Comparison of ENCODE assay signal across 21 mouse cellular contexts in the genomic region with DNA sequence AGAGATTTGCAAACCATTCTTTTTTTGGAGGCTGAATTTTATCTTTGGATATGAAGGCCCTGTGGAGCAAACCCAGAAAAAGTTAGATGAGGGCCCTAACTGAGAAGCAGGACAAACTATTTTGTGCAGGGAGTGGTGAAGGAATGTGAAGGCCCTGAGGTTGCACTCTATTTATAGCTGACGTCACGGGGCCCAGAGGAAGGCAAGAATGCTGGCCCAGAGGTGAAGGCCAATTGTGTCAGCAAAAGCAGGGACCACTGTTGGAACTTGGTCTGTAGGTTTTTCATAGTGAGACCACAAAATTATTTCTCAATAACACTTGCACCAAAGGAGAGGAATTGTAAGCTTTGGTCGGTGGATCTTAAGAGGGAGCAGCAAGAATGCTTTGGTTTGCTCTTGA.
DNase-seq lines count a peak whose midpoint lies in the region; ATAC-seq and TF ChIP-seq lines count a peak whose summit lies in the region.
"Had no signal": no experiment of that assay in that cellular context is flagged by ENCODE, and none has a peak within 500 bp of the region (broad histone marks: within the 10 kb centered on the region; RNA-seq: fewer than 3 reads in every experiment).

No protein-coding gene starts in this region.

- no peaks in the 10 kb centered on the region for H3K27me3 ChIP-seq in heart, adult 2 months (ENCODE audit: control insufficient read depth, insufficient read depth, low read length)
- no peaks in the 10 kb centered on the region for H3K27me3 ChIP-seq in heart, embryonic 15.5 days
- no peaks in the 10 kb centered on the region for H3K27me3 ChIP-seq in heart, postnatal 0 days (ENCODE audit: control insufficient read depth, insufficient read depth, low read length)
- H3K27me3 ChIP-seq: embryonic facial prominence, embryonic 12.5 days; forebrain, embryonic 12.5 days; hindbrain, embryonic 12.5 days had no signal

- peak; percentile 62; the same call in 1 of the 2 replicates for ATAC-seq in heart, embryonic 15.5 days (replicated peaks; ENCODE audit: insufficient number of reproducible peaks, insufficient read depth, low FRiP score, low read depth)
- peak; percentile 68; the same call in 1 of the 2 replicates for ATAC-seq in heart, postnatal 0 days (ENCODE audit: insufficient read depth, low read depth)
- ATAC-seq: forebrain, embryonic 16.5 days; hindbrain, embryonic 16.5 days; inflammation-experienced regulatory T-cells, adult 6 months; intestine, postnatal 0 days had no signal

- no peak for TF ChIP-seq CTCF in heart, adult 2 months (IDR thresholded peaks at IDR 0.05)
- no peak for TF ChIP-seq CTCF in heart, postnatal 0 days (IDR thresholded peaks at IDR 0.05; ENCODE audit: low read depth)

- WGBS in heart, adult 2 months: 35% methylated on average over 3 of the region's 3 CpGs
- 43% methylated on average over 3 of the region's 3 CpGs for WGBS in heart, embryonic 15.5 days
- 35% methylated on average over 3 of the region's 3 CpGs for WGBS in heart, postnatal 0 days

- H3K9ac ChIP-seq in heart, adult 2 months (ENCODE audit: low read depth, low read length): no peak overlapping the region
- H3K9ac ChIP-seq in heart, embryonic 15.5 days: no peak overlapping the region
- no peak overlapping the region for H3K9ac ChIP-seq in heart, postnatal 0 days (replicated peaks; ENCODE audit: low read depth, low read length)
- H3K9ac ChIP-seq: embryonic facial prominence, embryonic 12.5 days; forebrain, embryonic 12.5 days; hindbrain, embryonic 12.5 days had no signal

- H3K4me1 ChIP-seq in heart, adult 2 months (ENCODE audit: control insufficient read depth, insufficient read depth, low read length): peaks cover 4% of the 10 kb centered on the region
- peaks cover 9% of the 10 kb centered on the region for H3K4me1 ChIP-seq in heart, embryonic 15.5 days (replicated peaks)
- H3K4me1 ChIP-seq in heart, postnatal 0 days (ENCODE audit: control insufficient read depth, insufficient read depth): peaks cover 7% of the 10 kb centered on the region
- H3K4me1 ChIP-seq: hindbrain, embryonic 12.5 days had no signal

- peaks cover 4% of the 10 kb centered on the region for H3K36me3 ChIP-seq in heart, adult 2 months (ENCODE audit: control insufficient read depth, insufficient read depth, low read length)
- H3K36me3 ChIP-seq in heart, embryonic 15.5 days: no peaks in the 10 kb centered on the region
- H3K36me3 ChIP-seq in heart, postnatal 0 days (replicated peaks; ENCODE audit: control insufficient read depth, insufficient read depth, low read length): no peaks in the 10 kb centered on the region
- H3K36me3 ChIP-seq: embryonic facial prominence, embryonic 12.5 days; forebrain, embryonic 12.5 days; hindbrain, embryonic 12.5 days had no signal

- no peak for DNase-seq in heart, adult 2 months
- DNase-seq in heart, postnatal 14 days: no peak
- DNase-seq in heart, adult 9 months (ENCODE audit: low spot score in 2 of 2): no peak
- peak; percentile 11 for DNase-seq in Muller cell, postnatal 12 days (ENCODE audit: inconsistent ontology term)
- peak; percentile 13 for DNase-seq in heart, postnatal 0 days (ENCODE audit: low spot score)
- no peak for DNase-seq in left cerebral cortex, postnatal 36 days (ENCODE audit: low spot score in 2 of 2)
- no peak for DNase-seq in left cerebral cortex, adult 11 months (ENCODE audit: low spot score)
- DNase-seq: adrenal gland, postnatal 10 days; cerebellum, adult 11-12 months; cerebellum, adult 9-10 months; cerebellum, postnatal 25 days; gastrocnemius, postnatal 36 days; kidney, adult 8-10 months had no signal

- intact Hi-C loops in heart, adult 2 months (cut with DNase I): no loop called here
- intact Hi-C loops in heart, postnatal 14 days (cut with DNase I): no loop called here
- intact Hi-C loops in left cerebral cortex, postnatal 36 days (cut with DNase I): no loop called here

- no peak overlapping the region for H3K4me3 ChIP-seq in heart, adult 2 months
- H3K4me3 ChIP-seq in heart, embryonic 15.5 days: no peak overlapping the region
- no peak overlapping the region for H3K4me3 ChIP-seq in heart, postnatal 0 days (ENCODE audit: low read depth, low read length)
- H3K4me3 ChIP-seq: embryonic facial prominence, embryonic 12.5 days; forebrain, embryonic 12.5 days; hindbrain, embryonic 12.5 days had no signal

- TF ChIP-seq EP300 in heart, adult 2 months (IDR thresholded peaks at IDR 0.05; ENCODE audit: insufficient read depth, low read depth, low read length): no peak
- no peak for TF ChIP-seq EP300 in heart, postnatal 0 days (IDR thresholded peaks at IDR 0.05; ENCODE audit: low read depth)

- TF ChIP-seq POLR2A in heart, adult 2 months (IDR thresholded peaks at IDR 0.05; ENCODE audit: insufficient read depth, low read depth, low read length): no peak

- no peak overlapping the region for H3K4me2 ChIP-seq in heart, embryonic 15.5 days
- H3K4me2 ChIP-seq in heart, postnatal 0 days (ENCODE audit: low read depth, low read length): no peak overlapping the region
- H3K4me2 ChIP-seq: embryonic facial prominence, embryonic 12.5 days; forebrain, embryonic 12.5 days; hindbrain, embryonic 12.5 days had no signal

- no peaks in the 10 kb centered on the region for H3K9me3 ChIP-seq in heart, embryonic 15.5 days (replicated peaks)
- H3K9me3 ChIP-seq in heart, postnatal 0 days (replicated peaks; ENCODE audit: control insufficient read depth, low read length): no peaks in the 10 kb centered on the region
- H3K9me3 ChIP-seq: embryonic facial prominence, embryonic 12.5 days; forebrain, embryonic 12.5 days; hindbrain, embryonic 12.5 days had no signal

- no peaks in the 10 kb centered on the region for H3K79me2 ChIP-seq in heart, adult 2 months (replicated peaks; ENCODE audit: control insufficient read depth, insufficient read depth, low read length)

- peak overlapping the region; percentile 13 for H3K27ac ChIP-seq in heart, adult 2 months
- peak overlapping the region; percentile 38 for H3K27ac ChIP-seq in heart, embryonic 15.5 days
- H3K27ac ChIP-seq in heart, postnatal 0 days (ENCODE audit: low read depth): 0 out of 2 replicates have a peak overlapping the region, but pooled peaks have one; percentile 6
- H3K27ac ChIP-seq: embryonic facial prominence, embryonic 12.5 days; forebrain, embryonic 12.5 days had no signal

Comparison
In these comparisons a context has a peak if more than half of its experiments do, and no peak if none do; other contexts are left out.
1. DNase-seq: peak in Muller cell, postnatal 12 days (single experiment) and heart, postnatal 0 days (single experiment); none in heart, adult 2 months (0 of 2), heart, postnatal 14 days (0 of 2), heart, adult 9 months (0 of 2), left cerebral cortex, postnatal 36 days (0 of 2) and left cerebral cortex, adult 11 months (single experiment).
2. Peak in every context shown above with its lines, with median percentiles within 50 percentile points of each other: H3K27ac ChIP-seq.